Mouse (Mus musculus): Measurements from ENCODE around the gene Fbln5.

Fbln5 gene

DNA sequence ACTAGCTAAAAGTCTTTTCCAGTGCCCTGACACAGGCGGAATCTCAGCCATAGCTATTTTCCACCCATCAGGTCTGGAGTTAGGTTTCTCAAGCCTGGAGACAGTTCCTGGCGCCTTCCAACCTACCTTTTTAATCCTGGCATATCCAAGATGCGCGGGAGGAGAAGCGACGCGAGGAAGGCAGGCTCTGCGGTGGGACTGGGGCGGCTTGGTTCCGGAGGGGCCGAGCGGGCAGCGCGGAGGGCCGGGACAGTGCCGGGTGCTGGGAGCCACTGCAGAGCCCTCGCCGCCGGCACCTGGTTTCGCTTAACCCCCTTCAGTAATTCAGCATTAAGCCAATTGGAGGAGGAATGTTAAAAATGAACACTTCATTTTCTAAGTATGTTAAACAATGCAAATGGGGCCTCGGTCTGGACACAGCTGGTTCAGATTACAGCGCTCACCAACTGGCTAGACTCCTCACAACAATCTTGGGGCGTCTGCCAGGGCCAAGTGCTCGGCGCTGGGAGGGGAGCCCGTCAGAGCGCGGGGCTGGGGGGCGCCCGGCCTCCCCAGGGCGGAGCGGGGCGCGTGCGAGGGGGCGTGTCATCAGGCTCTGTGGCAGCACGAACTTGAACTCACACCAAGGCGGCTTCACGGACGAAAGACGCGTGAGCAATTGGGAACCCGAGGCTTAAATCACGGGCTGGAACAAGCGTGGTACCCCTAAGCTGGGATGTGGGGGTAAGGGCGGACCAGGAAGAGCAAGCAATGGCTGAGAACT, at the start of gene Fbln5:
Gene Fbln5 (minus strand): TSS at position 448 of the 763 bp plus-strand sequence.
- DNase-seq (ENCODE audit: low read depth): no peak

DNA sequence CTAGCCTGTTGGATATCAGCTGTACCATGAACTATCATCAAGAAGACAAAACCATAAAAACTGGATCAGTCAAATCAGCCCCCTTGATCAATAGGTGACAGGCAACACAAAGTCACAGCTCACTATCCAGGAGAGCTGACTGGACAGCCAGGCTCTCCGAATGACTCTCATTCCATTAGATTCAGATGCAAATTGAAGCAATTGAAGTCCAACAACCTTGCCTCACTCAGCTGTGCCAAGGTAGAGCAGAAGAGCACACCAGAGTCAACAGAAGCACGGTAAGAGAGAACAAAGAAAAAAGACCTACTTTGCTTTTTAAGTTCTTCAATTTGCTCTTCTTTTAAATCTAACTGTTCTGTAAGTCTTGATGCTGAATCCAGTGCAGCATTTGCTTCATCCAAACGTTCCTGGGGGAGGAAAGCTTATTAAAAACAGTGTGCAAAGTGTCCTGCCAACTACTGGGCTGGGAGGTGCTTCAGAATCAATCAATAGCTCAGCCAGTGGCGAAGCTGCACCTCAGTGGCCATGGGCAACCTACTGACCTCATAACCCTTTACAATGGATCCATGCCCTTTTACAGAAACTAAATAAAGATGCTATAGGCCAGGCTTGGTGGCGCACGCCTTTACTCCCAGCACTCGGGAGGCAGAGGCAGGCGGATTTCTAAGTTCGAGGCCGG, 43.6 kb upstream of the Fbln5 start:
- no peak for DNase-seq (ENCODE audit: low read depth)

DNA sequence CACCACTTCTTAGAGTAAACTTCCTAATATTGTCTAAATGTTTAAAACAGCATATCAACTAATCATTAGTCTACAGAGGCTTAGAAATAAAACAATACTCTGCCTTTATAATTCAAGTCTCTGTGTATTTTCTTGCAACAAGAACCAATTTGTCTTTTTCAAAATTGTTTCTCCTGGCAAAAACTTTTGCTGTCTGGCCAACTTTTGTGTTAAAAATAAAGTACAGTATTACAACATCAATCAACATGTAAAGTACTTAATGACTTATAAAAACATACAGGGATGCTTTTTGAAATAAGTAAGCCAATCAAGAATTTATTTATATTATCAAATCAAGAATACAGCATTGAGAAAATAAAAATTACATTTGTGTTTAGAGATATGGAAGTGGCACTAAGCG, 41.4 kb upstream of the Fbln5 start:
- no peak for DNase-seq (ENCODE audit: low read depth)

DNA sequence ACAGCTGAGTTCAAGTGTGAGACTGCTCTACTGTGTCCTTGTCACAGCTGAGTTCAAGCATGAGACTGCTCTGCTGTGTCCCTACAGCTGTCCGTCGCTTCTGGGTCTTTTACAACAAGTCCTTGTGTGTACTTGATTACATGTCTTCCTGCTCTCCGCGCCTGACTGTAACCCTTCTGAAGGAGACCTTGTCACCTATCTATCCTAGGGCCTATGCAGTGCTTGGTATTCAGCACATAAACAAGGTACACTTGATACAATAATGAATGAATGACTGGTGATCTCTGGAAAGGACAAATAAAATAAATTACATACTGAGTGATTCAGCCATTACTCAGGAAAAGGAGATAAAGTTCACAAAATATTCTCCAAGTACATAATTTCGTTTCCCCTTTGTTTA, 39.2 kb upstream of the Fbln5 start:
- DNase-seq (ENCODE audit: low read depth): no peak

DNA sequence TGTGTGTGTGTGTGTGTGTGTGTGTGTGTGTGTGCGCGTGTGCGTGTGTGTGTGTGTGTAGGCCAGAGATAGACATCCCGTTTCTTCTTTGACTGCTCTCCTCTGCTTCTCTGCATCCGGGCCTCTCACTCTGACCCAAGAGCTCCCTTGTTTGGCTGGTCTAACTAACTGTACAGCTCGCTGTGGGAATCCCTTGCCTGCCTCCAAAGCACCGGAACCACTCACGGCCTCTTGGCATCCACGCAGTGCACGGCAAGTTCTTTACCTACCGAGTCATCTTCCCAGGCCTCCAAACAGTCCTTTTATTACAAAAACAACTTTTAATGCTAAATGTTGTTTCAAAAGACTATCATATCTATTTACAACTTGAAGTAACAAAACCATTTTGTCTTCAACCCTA, 35.5 kb upstream of the Fbln5 start:
- DNase-seq (ENCODE audit: low read depth): no peak

DNA sequence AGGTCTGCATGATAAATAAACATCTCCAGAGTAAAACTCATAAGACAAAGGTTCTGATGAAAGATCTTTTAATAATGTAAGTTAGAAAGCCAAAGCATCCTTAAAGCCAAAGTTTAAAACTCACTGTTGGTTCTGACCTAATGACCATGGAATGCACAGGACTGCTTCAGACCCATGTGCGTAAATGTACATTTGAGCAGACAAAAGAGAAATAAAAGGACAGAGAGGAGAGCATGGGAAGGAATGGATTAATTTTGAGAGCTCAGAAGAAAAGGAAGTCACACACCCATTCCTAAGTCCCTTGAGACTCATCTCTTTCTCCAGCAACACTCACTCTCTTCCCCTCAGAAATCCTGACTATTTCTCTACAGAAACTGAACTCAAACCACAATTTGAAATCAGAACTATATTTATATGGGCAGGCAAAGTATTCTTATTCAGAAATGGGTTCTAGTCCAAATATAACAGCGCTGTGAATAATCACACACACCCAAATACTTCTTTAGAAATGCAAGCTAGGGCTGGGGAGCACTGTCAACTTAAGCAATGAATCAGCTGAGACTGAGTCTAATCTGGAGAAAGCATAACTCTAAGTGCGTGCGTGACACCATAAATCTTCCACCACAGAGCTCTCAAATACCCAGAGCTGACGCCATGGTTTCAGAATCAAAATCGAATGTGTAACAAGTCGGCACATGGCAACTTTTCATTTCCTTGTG, 33.1 kb upstream of the Fbln5 start:
- no peak for DNase-seq (ENCODE audit: low read depth)

DNA sequence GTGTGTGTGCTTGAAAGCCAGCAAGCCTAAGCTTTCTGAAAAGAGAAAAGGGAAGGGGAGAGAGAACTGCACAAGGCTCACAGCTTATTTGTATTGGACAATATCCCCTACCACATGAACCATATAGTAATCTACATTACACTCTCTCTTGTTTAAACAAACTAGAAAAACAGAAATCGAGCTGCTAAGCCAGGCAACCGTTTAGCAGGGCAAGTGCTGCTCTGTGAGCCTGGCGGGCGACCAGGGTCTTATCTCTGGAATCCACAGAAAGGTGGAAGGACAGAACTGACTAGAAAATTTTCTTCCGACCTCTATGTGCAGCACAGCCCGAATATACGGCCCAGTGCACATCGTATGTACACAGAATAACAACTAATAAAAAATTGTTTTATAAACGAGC, 32.5 kb upstream of the Fbln5 start:
- no peak for DNase-seq (ENCODE audit: low read depth)

DNA sequence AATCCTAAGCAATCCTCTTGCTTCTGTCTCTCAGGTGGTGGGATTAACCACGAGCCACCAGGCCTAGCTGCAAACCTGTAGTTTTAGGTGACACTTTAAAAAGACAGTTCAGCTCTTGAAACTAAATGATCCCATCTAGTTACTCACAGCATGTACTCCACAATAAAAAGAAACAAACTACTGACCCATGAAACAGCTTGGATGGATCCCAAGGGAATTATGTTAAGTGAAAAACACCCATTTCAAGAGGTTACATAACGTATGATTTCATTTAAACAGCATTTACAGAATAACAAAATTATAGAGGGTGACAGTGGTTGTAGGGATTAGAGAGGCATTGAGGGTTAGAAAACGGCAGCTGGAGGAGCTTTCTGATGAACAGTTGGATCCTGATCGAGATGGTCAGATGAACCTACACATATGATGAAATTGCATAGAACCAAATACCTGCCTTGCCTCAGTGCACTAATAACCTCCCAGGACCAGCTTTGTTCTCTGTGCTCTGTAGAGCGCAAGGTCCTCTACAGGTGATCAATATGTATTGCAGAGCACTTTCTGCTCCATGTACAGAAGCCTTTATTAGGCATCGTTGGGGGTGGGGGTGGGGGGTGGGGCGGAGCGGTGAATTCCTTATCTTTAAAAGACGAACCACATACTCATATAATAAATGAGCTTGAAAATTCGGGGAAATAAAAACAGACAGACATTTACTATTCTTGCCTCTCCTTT, 17.9 kb upstream of the Fbln5 start:
- no peak for DNase-seq (ENCODE audit: low read depth)

DNA sequence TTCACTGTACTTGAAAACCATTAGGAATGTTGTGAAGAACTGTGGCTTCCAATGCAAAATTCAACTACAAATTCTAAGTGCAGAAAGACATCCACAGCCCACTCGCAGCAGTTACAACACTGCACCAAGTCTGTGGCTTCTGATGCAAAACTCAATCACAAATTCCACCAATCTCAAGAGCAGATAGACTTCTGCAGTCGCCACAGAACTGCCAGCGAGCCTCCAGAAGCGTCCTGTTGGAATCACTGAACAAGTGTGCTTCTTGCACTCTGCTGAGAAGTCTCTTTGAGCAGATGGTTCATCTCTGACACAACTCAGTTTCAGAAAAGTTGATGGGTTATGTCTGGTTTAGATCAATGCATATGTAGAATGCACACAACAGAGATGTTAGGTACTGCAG, 15.9 kb upstream of the Fbln5 start:
- no peak for DNase-seq (ENCODE audit: low read depth)

DNA sequence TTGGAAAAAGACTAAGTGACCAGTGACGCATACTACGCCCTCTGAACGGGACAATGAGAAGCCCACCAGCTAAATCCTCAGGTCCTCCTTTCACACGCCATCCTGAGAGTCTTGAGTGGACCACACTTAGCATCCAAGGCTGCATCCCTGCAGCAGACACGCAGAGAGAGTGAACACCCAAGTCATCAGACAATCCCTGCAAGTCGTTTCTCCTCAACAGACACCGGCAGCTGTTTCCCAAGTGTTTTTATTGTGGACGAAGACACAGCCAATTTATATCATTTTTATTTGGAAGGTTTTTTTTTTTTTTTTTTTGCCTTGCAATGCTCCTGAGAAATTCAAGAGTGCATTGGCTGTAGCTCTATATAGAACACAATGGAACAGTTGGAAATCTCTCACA, 14.9 kb upstream of the Fbln5 start:
- DNase-seq (ENCODE audit: low read depth): no peak

DNA sequence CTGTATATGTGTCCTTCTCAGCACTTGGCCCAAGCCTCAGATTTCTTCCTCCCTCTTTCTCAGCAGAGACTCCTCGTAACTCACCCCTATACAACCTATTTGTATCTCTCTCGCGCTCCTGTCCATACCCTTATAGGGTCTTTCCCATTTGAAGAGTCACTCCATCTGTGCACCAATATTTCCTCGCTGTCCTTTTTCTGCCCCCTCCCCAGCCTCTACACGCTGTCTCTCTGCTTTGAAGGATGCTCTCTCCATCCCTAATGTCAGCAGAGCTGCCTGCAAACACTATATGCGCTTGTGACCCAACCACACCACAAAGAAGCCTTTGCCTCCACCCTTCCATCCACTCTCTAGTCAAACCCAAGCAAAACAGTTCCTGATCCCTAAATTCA, 14.3 kb upstream of the Fbln5 start:
- DNase-seq (ENCODE audit: low read depth): no peak

DNA sequence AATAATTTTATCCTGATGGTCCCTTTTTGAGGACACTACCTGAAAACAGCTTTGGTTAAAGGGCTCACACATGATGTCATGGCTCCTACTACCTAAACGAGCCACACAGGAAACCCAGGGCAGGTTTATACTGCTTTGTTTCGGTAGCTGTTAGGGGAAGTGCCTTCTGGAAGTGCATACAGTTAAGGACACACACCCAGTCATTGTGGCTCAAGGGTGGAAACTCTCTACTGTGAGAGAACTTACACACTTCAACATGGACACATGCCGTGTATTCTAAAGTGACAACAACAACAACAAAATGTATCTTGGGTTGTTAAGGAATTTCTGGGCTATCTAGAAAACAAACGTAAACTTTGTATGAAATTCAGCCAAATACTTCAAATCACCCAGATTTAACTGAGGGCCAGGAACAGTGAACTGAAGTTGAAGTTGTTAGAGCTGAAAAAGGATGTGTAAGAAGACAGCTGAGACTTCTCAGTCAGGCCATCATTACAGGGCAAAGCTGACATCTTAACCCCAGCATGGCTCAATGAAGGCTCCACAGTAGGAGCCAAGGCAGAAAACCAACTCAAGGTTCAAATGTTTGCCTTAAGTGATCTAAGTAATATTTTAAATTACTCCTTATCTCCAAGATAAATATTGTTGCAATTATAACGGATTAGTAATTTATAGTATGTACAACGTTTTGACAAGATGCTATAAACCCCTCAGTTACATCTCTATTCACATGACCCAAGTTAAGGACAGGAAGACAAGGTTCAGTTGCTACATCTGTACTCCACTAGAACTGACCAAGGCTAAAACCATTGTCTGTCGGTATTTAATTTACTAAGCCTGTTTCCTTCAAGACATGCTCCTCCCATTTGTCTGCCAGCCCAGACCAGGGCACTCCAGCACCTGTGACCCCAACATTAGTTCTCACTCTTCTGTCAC, 13.6 kb upstream of the Fbln5 start:
- no peak for DNase-seq (ENCODE audit: low read depth)

DNA sequence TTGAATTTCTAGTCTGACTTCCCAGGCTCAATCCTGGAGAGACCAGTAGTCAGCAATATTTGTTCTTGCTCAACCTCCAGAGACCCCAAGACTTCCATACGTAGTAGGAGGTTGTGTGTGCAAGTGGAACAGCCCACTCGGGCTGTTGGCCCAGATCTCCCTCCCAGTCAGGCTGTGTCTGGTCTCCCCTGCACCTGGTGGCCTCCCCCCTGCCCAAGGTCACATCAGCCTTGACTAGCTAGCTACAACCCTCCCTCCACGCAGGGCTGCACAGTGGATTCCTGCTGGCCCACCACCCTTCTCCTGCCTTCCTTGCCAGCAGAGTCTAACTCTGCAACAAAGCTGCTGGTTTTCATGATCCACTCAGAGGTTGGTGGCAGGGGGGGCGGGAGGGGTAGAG, 12.4 kb upstream of the Fbln5 start:
- no peak for DNase-seq (ENCODE audit: low read depth)

DNA sequence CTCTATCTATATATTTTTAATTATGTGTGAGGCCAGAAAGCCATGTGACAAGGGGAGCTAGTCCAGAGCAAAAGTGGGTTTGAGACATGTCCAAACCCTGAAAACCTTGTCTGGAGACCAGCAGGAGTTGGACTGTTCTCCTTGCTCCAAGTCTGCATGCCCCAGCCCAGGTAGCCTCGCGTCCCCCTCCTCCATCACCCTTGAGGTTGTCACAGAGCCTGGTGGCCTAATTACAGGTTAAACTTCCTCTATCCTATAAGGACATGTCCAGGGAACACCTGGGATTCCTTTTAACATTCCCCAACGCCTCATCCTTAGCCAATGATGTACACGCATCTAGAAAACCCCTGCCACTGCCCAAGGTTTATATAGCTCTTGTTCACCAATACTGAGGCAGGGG, 4.3 kb upstream of the Fbln5 start:
- no peak for DNase-seq (ENCODE audit: low read depth)

DNA sequence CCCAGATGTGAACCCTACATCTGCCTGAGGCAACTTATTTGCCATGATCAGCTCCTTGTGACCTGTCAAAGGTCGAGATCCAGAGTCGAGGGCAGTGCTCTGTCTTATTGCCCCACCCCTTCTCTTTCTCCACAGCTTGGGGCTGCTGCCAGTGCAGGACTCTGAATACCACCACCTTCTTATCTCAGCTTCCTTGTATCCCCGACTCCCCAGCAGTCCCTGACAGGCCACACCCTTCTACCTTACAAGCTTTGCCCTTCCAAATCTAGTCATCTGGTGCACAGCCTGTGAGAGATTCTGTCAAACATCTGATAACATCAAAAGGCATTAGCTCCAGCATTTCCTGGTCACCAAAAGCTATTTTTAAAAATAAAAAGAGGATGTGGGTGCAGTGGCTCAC, 2.7 kb upstream of the Fbln5 start:
- DNase-seq (ENCODE audit: low read depth): no peak

DNA sequence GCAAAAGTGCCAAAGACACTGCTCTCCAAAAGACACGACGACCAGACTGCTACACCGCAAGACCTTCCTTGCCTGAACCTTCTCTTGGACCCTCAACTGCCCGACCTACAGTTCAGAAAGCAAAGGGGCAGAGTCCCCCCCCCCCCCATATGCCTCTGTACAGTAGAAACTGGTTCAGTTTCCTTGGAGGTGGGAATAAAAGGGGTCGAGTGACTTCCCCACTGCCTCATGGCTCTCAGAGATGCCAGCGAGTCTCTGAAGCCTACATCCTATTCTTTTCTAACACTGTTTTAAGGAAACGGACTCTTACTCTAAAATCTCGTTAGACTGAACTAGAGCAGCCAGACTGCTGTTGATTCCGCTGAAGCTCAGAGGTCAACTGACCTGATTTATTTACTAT, 715 bp upstream of the Fbln5 start:
- no peak for DNase-seq (ENCODE audit: low read depth)

DNA sequence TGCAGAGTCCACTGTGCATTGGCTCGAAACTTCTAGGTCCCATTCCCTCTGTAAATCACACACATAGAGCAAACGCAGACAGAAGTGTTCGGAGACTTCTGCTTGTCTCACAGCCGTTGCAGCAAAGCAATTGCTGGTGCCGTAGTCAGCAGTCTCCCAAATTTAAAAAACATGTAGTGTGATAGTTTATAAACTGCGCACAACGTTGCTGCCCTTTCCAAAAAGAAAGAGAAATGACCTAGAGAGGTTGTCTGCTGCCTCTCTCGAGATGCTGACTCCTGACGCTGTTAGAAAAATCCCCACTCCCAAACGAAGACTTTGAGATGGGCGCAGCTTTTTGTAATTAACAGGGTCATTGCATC, 628 bp downstream of the Fbln5 start:
- no peak for DNase-seq (ENCODE audit: low read depth)

DNA sequence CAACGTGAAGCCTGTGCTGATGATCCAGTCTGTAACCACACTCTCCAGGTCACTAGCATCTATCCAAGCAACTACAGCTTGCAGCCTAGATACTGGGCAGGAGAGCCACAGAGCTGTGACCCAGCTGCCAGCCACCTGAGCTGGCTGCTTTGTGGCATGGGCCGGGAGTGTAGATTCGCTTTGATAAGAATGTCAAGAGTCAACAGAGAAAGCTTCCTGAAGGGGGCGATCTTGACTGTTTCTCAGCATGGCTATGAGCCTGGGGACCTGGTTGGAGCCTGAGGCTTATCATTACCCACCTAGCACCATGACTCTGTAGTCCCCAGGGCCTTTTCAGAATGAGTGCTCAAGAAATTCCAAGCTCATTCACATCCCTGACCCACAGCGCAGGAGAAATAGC, 2.0 kb downstream of the Fbln5 start:
- peak; percentile 32 for DNase-seq (ENCODE audit: low read depth)

DNA sequence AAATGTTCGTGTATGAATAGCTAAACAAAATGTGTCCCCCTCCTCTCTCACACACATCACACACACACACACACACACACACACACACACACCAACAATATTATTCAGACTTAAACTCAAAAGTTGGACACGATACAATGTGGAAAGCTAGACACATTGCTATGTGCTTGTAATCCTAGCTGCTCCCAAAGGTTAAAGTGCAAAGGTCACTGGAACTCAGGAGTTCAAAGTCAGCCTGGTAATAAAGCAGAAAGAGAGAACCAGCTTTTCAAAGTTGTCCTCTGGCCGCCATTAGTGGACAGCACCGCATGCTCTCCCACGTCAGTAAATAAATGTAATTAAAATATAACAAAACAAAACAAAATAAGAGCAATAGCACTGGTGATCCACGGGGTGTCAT, 3.1 kb downstream of the Fbln5 start:
- DNase-seq (ENCODE audit: low read depth): no peak

DNA sequence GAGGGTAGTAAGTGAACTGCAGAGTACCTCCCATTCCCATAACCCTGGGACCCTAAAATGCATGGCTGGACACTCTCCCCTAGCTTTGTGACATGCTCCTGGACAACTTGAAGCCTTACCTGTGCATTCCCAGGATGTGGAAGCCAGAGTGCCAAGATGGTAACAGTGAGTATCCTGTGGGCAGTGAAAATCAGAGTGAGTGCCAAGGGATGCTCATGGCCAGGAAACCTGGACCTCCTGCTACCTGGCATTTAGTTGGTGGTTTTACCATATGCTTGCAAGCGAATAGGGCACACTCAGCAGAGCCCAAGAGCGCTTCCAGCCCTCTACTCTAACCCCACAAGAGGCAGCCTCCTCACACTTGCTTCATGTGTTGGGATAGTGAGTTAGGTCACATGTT, 4.4 kb downstream of the Fbln5 start:
- no peak for DNase-seq (ENCODE audit: low read depth)

DNA sequence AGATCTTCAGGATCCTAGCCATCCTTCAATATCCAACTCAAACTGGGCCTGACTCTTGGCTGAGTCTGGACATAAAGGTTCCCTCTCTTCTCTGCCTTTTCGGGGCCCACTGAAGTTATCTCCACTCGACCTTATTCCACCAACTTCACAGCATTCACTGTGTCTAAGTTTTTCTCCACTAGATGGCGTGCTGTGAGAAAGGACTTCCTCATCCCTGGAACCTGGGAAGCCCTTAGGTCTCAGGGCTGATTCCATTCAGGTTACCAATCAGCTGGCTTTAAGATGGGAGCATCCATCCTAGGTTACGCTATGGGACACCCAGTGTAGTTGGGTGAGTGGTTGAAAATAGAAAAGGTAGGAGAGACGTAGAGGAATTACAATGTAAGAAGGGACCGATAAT, 7.7 kb downstream of the Fbln5 start:
- DNase-seq (ENCODE audit: low read depth): peak; percentile 24

DNA sequence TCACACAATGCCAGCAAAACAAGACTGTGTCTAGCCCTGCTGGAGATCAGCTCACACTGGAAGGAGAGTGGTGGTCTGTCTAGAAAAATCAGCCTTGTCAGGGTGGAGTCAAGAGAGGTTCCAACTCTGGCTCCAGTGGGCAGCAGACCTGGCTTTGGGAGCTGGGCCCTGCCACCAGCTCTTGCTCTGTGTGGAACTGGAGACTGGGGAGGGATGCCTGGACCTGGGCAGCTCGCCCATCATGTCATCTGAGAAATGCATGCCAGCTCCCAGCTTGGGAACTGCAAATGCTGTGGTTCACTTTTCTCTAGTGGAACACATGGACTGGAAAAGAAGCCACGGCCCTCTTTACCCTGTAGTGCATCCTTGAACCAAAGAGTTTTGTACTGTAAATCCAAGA, 8.3 kb downstream of the Fbln5 start:
- no peak for DNase-seq (ENCODE audit: low read depth)

All from c-Kit-positive CD71-negative TER-119-negative erythroid progenitor cells, embryonic 14.5 days (primary cell).